Comparison of ENCODE assay signal across 8 mouse cellular contexts in genomic region chr16:29882226-29882972, GRCm38 (mm10).
DNase-seq lines count a peak whose midpoint lies in the region; ATAC-seq lines count a peak whose summit lies in the region.

No protein-coding gene starts in this region.

- H3K4me3 ChIP-seq in forebrain, embryonic 12.5 days (replicated peaks): no peak overlapping the region

- 6% methylated on average over 10 of the region's 10 CpGs for WGBS in forebrain, embryonic 12.5 days

- H3K9me3 ChIP-seq in forebrain, embryonic 12.5 days: no peaks in the 10 kb centered on the region

- ATAC-seq in forebrain, embryonic 12.5 days (ENCODE audit: low FRiP score): peak; percentile 67; the same call in 1 of the 2 replicates
- no peak for ATAC-seq in inflammation-experienced regulatory T-cells, adult 6 months

- intact Hi-C loops in heart, postnatal 10 days (cut with DNase I): loop anchor here (5.0 kb wide), 2 partner anchors 150 to 180 kb away; partner anchors contain the start of gene Hes1

- peak overlapping the region; percentile 29 for H3K4me2 ChIP-seq in forebrain, embryonic 12.5 days

- H3K9ac ChIP-seq in forebrain, embryonic 12.5 days: no peak overlapping the region

- H3K36me3 ChIP-seq in forebrain, embryonic 12.5 days (replicated peaks): no peaks in the 10 kb centered on the region

- H3K27ac ChIP-seq in forebrain, embryonic 12.5 days: peak overlapping the region; percentile 77

- DNase-seq in layer of hippocampus, postnatal 10 days (ENCODE audit: low spot score in 2 of 2): peak; percentile 26 to 70
- no peak for DNase-seq in layer of hippocampus, adult 8-10 months (ENCODE audit: low spot score in 2 of 2)
- peak; percentile 13 for DNase-seq in brain, adult 2 months (ENCODE audit: low read depth, low spot score)
- DNase-seq in heart, postnatal 10 days: peak; percentile 90 to 92
- DNase-seq in lung, adult 18-20 months: peak; percentile 77 to 82
- DNase-seq in retina, postnatal 7 days (ENCODE audit: low read depth, low spot score): peak; percentile 31

- peaks cover 43% of the 10 kb centered on the region for H3K27me3 ChIP-seq in forebrain, embryonic 12.5 days

- peaks cover 40% of the 10 kb centered on the region for H3K4me1 ChIP-seq in forebrain, embryonic 12.5 days

Comparison
In these comparisons a context has a peak if more than half of its experiments do, and no peak if none do; other contexts are left out.
1. DNase-seq: peak in layer of hippocampus, postnatal 10 days (2 of 2), brain, adult 2 months (single experiment), heart, postnatal 10 days (2 of 2), lung, adult 18-20 months (2 of 2) and retina, postnatal 7 days (single experiment); none in layer of hippocampus, adult 8-10 months (0 of 2).